Mouse (Mus musculus): Measurements from ENCODE around the gene Nup62. TPM values are rescaled to one million over a fixed set of nuclear protein-coding genes. Genes with fewer than 3 reads are reported as not detected.

Gene Nup62
- polyA plus RNA-seq, 1 experiment from 2014 or later = 82.6 TPM

- Histone ChIP-seq H3K27me3 (replicated peaks) (no peaks in the 10 kb centered on the region), H3K9ac (no peak overlapping the region), H3K4me1 (peaks cover 55% of the 10 kb centered on the region), H3K9me3 (replicated peaks) (no peaks in the 10 kb centered on the region), H3K4me2 (no peak overlapping the region), H3K36me3 (peaks cover 56% of the 10 kb centered on the region), H3K4me3 (no peak overlapping the region), H3K27ac (no peak overlapping the region)
- ATAC-seq = no peak
- WGBS (ENCODE audit: insufficient replicate concordance) = 80% methylated on average over 11 of the region's 11 CpGs
These were observed 44.0 kb downstream of the Nup62 start for GRCm38 (mm10) chr7:44859896-44860295.

- H3K4me1 ChIP-seq = peaks cover 55% of the 10 kb centered on the region
- no peak overlapping the region for H3K4me2 ChIP-seq
- no peak overlapping the region for H3K4me3 ChIP-seq
- H3K27me3 ChIP-seq (replicated peaks) = no peaks in the 10 kb centered on the region
- H3K27ac ChIP-seq = no peak overlapping the region
- WGBS (ENCODE audit: insufficient replicate concordance) = 54% methylated on average over 22 of the region's 22 CpGs
- peaks cover 65% of the 10 kb centered on the region for H3K36me3 ChIP-seq
- no peaks in the 10 kb centered on the region for H3K9me3 ChIP-seq (replicated peaks)
- 0 out of 2 replicates have a peak, but pooled peaks have one; percentile 22 for ATAC-seq
- H3K9ac ChIP-seq = 0 out of 2 replicates have a peak overlapping the region, but pooled peaks have one; percentile 2
These were observed 44.9 kb downstream of the Nup62 start for GRCm38 (mm10) chr7:44860576-44861428.

- Histone ChIP-seq H3K9me3 (replicated peaks) (no peaks in the 10 kb centered on the region), H3K4me1 (peaks cover 55% of the 10 kb centered on the region), H3K36me3 (peaks cover 70% of the 10 kb centered on the region), H3K4me2 (no peak overlapping the region), H3K4me3 (no peak overlapping the region), H3K27me3 (replicated peaks) (no peaks in the 10 kb centered on the region), H3K9ac (no peak overlapping the region), H3K27ac (no peak overlapping the region)
- WGBS (ENCODE audit: insufficient replicate concordance) = 81% methylated on average over 14 of the region's 14 CpGs
- no peak for ATAC-seq
These were observed 45.5 kb downstream of the Nup62 start for GRCm38 (mm10) chr7:44861429-44861816.

GRCm38 (mm10) chr7:44862434-44862833 is 46.5 kb downstream of the Nup62 start:
- Histone ChIP-seq H3K9ac (no peak overlapping the region), H3K27ac (no peak overlapping the region), H3K9me3 (replicated peaks) (no peaks in the 10 kb centered on the region), H3K4me2 (no peak overlapping the region), H3K36me3 (peaks cover 71% of the 10 kb centered on the region), H3K4me1 (peaks cover 62% of the 10 kb centered on the region), H3K27me3 (replicated peaks) (no peaks in the 10 kb centered on the region), H3K4me3 (no peak overlapping the region)
- WGBS (ENCODE audit: insufficient replicate concordance) = 88% methylated on average over 8 of the region's 8 CpGs
- no peak for ATAC-seq

- WGBS (ENCODE audit: insufficient replicate concordance) = 86% methylated on average over 14 of the region's 14 CpGs
- H3K36me3 ChIP-seq = peaks cover 71% of the 10 kb centered on the region
- no peak overlapping the region for H3K4me3 ChIP-seq
- no peak overlapping the region for H3K27ac ChIP-seq
- no peaks in the 10 kb centered on the region for H3K9me3 ChIP-seq (replicated peaks)
- no peak for ATAC-seq
- no peak overlapping the region for H3K9ac ChIP-seq
- no peaks in the 10 kb centered on the region for H3K27me3 ChIP-seq (replicated peaks)
- H3K4me1 ChIP-seq = peaks cover 63% of the 10 kb centered on the region
- H3K4me2 ChIP-seq = no peak overlapping the region
These were observed 47.3 kb downstream of the Nup62 start for GRCm38 (mm10) chr7:44863210-44863609.

GRCm38 (mm10) chr7:44863982-44864494 is 48.1 kb downstream of the Nup62 start:
- H3K4me2 ChIP-seq = no peak overlapping the region
- H3K4me3 ChIP-seq = no peak overlapping the region
- no peaks in the 10 kb centered on the region for H3K27me3 ChIP-seq (replicated peaks)
- H3K27ac ChIP-seq = no peak overlapping the region
- peaks cover 66% of the 10 kb centered on the region for H3K36me3 ChIP-seq
- H3K9me3 ChIP-seq (replicated peaks) = no peaks in the 10 kb centered on the region
- 87% methylated on average over 11 of the region's 11 CpGs for whole genome bisulfite sequencing (ENCODE audit: insufficient replicate concordance)
- peaks cover 65% of the 10 kb centered on the region for H3K4me1 ChIP-seq
- no peak for ATAC-seq
- H3K9ac ChIP-seq = no peak overlapping the region

GRCm38 (mm10) chr7:44864595-44865542 is 49.0 kb downstream of the Nup62 start:
- H3K9me3 ChIP-seq (replicated peaks) = no peaks in the 10 kb centered on the region
- no peak for ATAC-seq
- WGBS (ENCODE audit: insufficient replicate concordance) = 83% methylated on average over 24 of the region's 24 CpGs
- H3K27ac ChIP-seq = no peak overlapping the region
- H3K27me3 ChIP-seq (replicated peaks) = no peaks in the 10 kb centered on the region
- H3K4me1 ChIP-seq = peaks cover 61% of the 10 kb centered on the region
- no peak overlapping the region for H3K4me2 ChIP-seq
- no peak overlapping the region for H3K4me3 ChIP-seq
- H3K36me3 ChIP-seq = peaks cover 60% of the 10 kb centered on the region
- no peak overlapping the region for H3K9ac ChIP-seq

GRCm38 (mm10) chr7:44866276-44867009 is 50.6 kb downstream of the Nup62 start:
- H3K9me3 ChIP-seq (replicated peaks) = no peaks in the 10 kb centered on the region
- ATAC-seq = no peak
- peaks cover 57% of the 10 kb centered on the region for H3K4me1 ChIP-seq
- no peak overlapping the region for H3K4me3 ChIP-seq
- H3K9ac ChIP-seq = peak overlapping the region; percentile 22; the same call in 1 of the 2 replicates
- H3K36me3 ChIP-seq = peaks cover 49% of the 10 kb centered on the region
- WGBS (ENCODE audit: insufficient replicate concordance) = 56% methylated on average over 15 of the region's 15 CpGs
- peak overlapping the region; percentile 92 for H3K4me2 ChIP-seq
- H3K27me3 ChIP-seq (replicated peaks) = no peaks in the 10 kb centered on the region
- peak overlapping the region; percentile 61; the same call in 1 of the 2 replicates for H3K27ac ChIP-seq

- Histone ChIP-seq H3K9ac (no peak overlapping the region), H3K36me3 (peaks cover 42% of the 10 kb centered on the region), H3K9me3 (replicated peaks) (no peaks in the 10 kb centered on the region), H3K4me1 (peaks cover 57% of the 10 kb centered on the region), H3K4me2 (peak overlapping the region; percentile 92), H3K4me3 (no peak overlapping the region; the same call in 1 of the 2 replicates), H3K27ac (peak overlapping the region; percentile 22; the same call in 1 of the 2 replicates), H3K27me3 (replicated peaks) (no peaks in the 10 kb centered on the region)
- 76% methylated on average over 19 of the region's 19 CpGs for WGBS (ENCODE audit: insufficient replicate concordance)
- no peak for ATAC-seq
These were observed 51.3 kb downstream of the Nup62 start for GRCm38 (mm10) chr7:44867010-44867702.

GRCm38 (mm10) chr7:44867802-44868201 is 51.9 kb downstream of the Nup62 start:
- H3K27ac ChIP-seq = no peak overlapping the region

More at GRCm38 (mm10) chr7:44867802-44868201, 51.9 kb downstream of the Nup62 start:
- Histone ChIP-seq H3K4me2 (peak overlapping the region; percentile 92), H3K27me3 (replicated peaks) (no peaks in the 10 kb centered on the region), H3K36me3 (peaks cover 36% of the 10 kb centered on the region), H3K9me3 (replicated peaks) (no peaks in the 10 kb centered on the region), H3K4me3 (peak overlapping the region; percentile 81), H3K9ac (no peak overlapping the region; the same call in 1 of the 2 replicates), H3K4me1 (peaks cover 62% of the 10 kb centered on the region)
- ATAC-seq = no peak
- WGBS (ENCODE audit: insufficient replicate concordance) = 65% methylated on average over 9 of the region's 9 CpGs
